Comparison of ENCODE assay signal across 8 mouse cellular contexts in genomic region chr13:51651408-51652064, GRCm38 (mm10). TPM values are rescaled to one million over a fixed set of nuclear protein-coding genes. Genes with fewer than 3 reads are reported as not detected.
A peak's percentile ranks its signal among the peaks of the same experiment; 100 is the strongest.
DNase-seq lines count a peak whose midpoint lies in the region; ATAC-seq and TF ChIP-seq lines count a peak whose summit lies in the region.

Gene Secisbp2 (plus strand): TSS chr13:51651697.

- peak within 1 kb of the TSS; percentile 63 for H3K4me2 ChIP-seq in forebrain, postnatal 0 days (ENCODE audit: low read depth)
- H3K4me2 ChIP-seq in lung, embryonic 15.5 days, result peak within 1 kb of the TSS; percentile 85

- TF ChIP-seq CTCF in G1E (IDR thresholded peaks at IDR 0.05; ENCODE audit: low read depth, low read length), result peak; percentile 89
- TF ChIP-seq CTCF in forebrain, postnatal 0 days (IDR thresholded peaks at IDR 0.05; ENCODE audit: low read depth), result peak; percentile 92

- H3K9me3 ChIP-seq in G1E (replicated peaks), result no peaks in the 10 kb centered on the region
- no peaks in the 10 kb centered on the region for H3K9me3 ChIP-seq in forebrain, postnatal 0 days (ENCODE audit: low read length)
- H3K9me3 ChIP-seq in lung, embryonic 15.5 days, result no peaks in the 10 kb centered on the region

- peak; percentile 77 for DNase-seq in G1E (ENCODE audit: low spot score)
- DNase-seq in cerebellum, adult 18-20 months, result peak; percentile 94 to 97
- DNase-seq in forebrain, postnatal 0 days, result peak; percentile 98
- peak; percentile 95 for DNase-seq in heart, postnatal 4 days
- peak; percentile 89 to 95 for DNase-seq in layer of hippocampus, adult 8-10 months (ENCODE audit: low spot score in 2 of 2)
- DNase-seq in ovary, adult 18-20 months (ENCODE audit: low spot score), result peak; percentile 87
- peak; percentile 97 for DNase-seq in thymus, postnatal 0 days (ENCODE audit: low spot score)

- peak; percentile 84 for ATAC-seq in G1E (ENCODE audit: extremely low read depth, insufficient number of reproducible peaks, low FRiP score, poor library complexity, severe bottlenecking)
- peak; percentile 99 for ATAC-seq in forebrain, postnatal 0 days
- peak; percentile 92 for ATAC-seq in lung, embryonic 15.5 days (ENCODE audit: borderline replicate concordance, extremely low read depth, low FRiP score, low TSS enrichment)

- H3K36me3 ChIP-seq in G1E (replicated peaks), result peaks cover 59% of the 10 kb centered on the region
- H3K36me3 ChIP-seq in forebrain, postnatal 0 days (ENCODE audit: insufficient read depth), result peaks cover 20% of the 10 kb centered on the region
- peaks cover 43% of the 10 kb centered on the region for H3K36me3 ChIP-seq in lung, embryonic 15.5 days

- no peaks in the 10 kb centered on the region for H3K27me3 ChIP-seq in G1E (ENCODE audit: insufficient read depth, low read length)
- no peaks in the 10 kb centered on the region for H3K27me3 ChIP-seq in forebrain, postnatal 0 days (ENCODE audit: insufficient read depth, low read length)
- H3K27me3 ChIP-seq in lung, embryonic 15.5 days, result no peaks in the 10 kb centered on the region

- H3K27ac ChIP-seq in forebrain, postnatal 0 days (ENCODE audit: low read depth, low read length), result peak within 1 kb of the TSS; percentile 95
- H3K27ac ChIP-seq in lung, embryonic 15.5 days, result peak within 1 kb of the TSS; percentile 79

- H3K4me1 ChIP-seq in G1E (ENCODE audit: insufficient read depth, low read depth, low read length), result peaks cover 43% of the 10 kb centered on the region
- H3K4me1 ChIP-seq in forebrain, postnatal 0 days (ENCODE audit: insufficient read depth), result peaks cover 6% of the 10 kb centered on the region; the same call in 1 of the 2 replicates
- H3K4me1 ChIP-seq in lung, embryonic 15.5 days, result peaks cover 34% of the 10 kb centered on the region

- H3K9ac ChIP-seq in forebrain, postnatal 0 days, result peak within 1 kb of the TSS; percentile 75
- peak within 1 kb of the TSS; percentile 56 for H3K9ac ChIP-seq in lung, embryonic 15.5 days

- peak within 1 kb of the TSS; percentile 82 for H3K4me3 ChIP-seq in G1E (ENCODE audit: low read depth, low read length)
- H3K4me3 ChIP-seq in forebrain, postnatal 0 days (ENCODE audit: low read depth, low read length), result peak within 1 kb of the TSS; percentile 77
- peak within 1 kb of the TSS; percentile 65 for H3K4me3 ChIP-seq in lung, embryonic 15.5 days

- WGBS in forebrain, postnatal 0 days, result 1% methylated on average over 66 of the region's 69 CpGs
- under 1% methylated on average over 55 of the region's 69 CpGs for WGBS in lung, embryonic 15.5 days

RNA-seq across cellular contexts. Expression of gene Secisbp2, which starts in this region (rescaled TPM):
- total RNA-seq in G1E (2014; fragmentation: Nextera tagmentation), result 20.0 and 22.7 TPM in 2 replicates
- total RNA-seq in G1E (2017), result 27.7 and 32.8 TPM in 2 replicates
- polyA plus RNA-seq in G1E (2012), result 19.6 and 24.4 TPM in 2 replicates
- total RNA-seq in forebrain, postnatal 0 days (2014; rRNA removed), result 18.1 and 18.7 TPM in 2 replicates
- 20.2 and 21.8 TPM in 2 replicates for polyA plus RNA-seq in forebrain, postnatal 0 days (2015; fragmentation: Nextera tagmentation; extraction: Ambion mirVana)
- total RNA-seq in heart, postnatal 4 days (2021), result 10 to 100 TPM; 22.3 to 23.0 TPM
- 10 to 100 TPM; 18.9 to 21.5 (median 21.0) TPM for total RNA-seq in layer of hippocampus, adult 8-10 months (2022)
- polyA plus RNA-seq in lung, embryonic 15.5 days (2015; fragmentation: Nextera tagmentation; extraction: Ambion mirVana), result 23.9 and 31.1 TPM in 2 replicates
- polyA plus RNA-seq in thymus, postnatal 0 days (2015; fragmentation: Nextera tagmentation; extraction: Ambion mirVana), result 57.4 and 62.7 TPM in 2 replicates

Comparison
In these comparisons a context has a peak if more than half of its experiments do, and no peak if none do; other contexts are left out.
1. Peak in every context shown above with its lines: DNase-seq, ATAC-seq, H3K4me3 ChIP-seq and H3K27ac ChIP-seq.